ENCODE assay signal across 16 mouse cellular contexts in genomic region chr15:99382893-99383292, GRCm38 (mm10). TPM values are rescaled to one million over a fixed set of nuclear protein-coding genes. Genes with fewer than 3 reads are reported as not detected.
DNase-seq lines count a peak whose midpoint lies in the region; ATAC-seq and TF ChIP-seq lines count a peak whose summit lies in the region.
"Had no signal": no experiment of that assay in that cellular context is flagged by ENCODE, and none has a peak within 500 bp of the region (broad histone marks: within the 10 kb centered on the region; RNA-seq: fewer than 3 reads in every experiment).

No protein-coding gene starts in this region.

- no peak overlapping the region for H3K27ac ChIP-seq in liver, adult 2 months (replicated peaks; ENCODE audit: insufficient read depth, low read depth, low read length)
- H3K27ac ChIP-seq in liver, embryonic 11.5 days (ENCODE audit: low read depth, low read length): no peak overlapping the region
- H3K27ac ChIP-seq in kidney, embryonic 15.5 days: 0 out of 2 replicates have a peak overlapping the region, but pooled peaks have one; percentile 20
- H3K27ac ChIP-seq in hindbrain, embryonic 14.5 days: no peak overlapping the region
- H3K27ac ChIP-seq: embryonic facial prominence, embryonic 15.5 days; heart, adult 2 months; hindbrain, embryonic 13.5 days; midbrain, embryonic 13.5 days had no signal

- H3K4me3 ChIP-seq in liver, adult 2 months (ENCODE audit: insufficient read depth, low read depth, low read length): no peak overlapping the region
- H3K4me3 ChIP-seq in liver, embryonic 11.5 days (ENCODE audit: low read depth, low read length): no peak overlapping the region
- no peak overlapping the region for H3K4me3 ChIP-seq in kidney, embryonic 15.5 days (replicated peaks)
- no peak overlapping the region for H3K4me3 ChIP-seq in hindbrain, embryonic 14.5 days (replicated peaks; ENCODE audit: low read length)
- H3K4me3 ChIP-seq: embryonic facial prominence, embryonic 15.5 days; heart, adult 2 months; hindbrain, embryonic 13.5 days; limb, embryonic 10.5 days; midbrain, embryonic 13.5 days had no signal

- no peaks in the 10 kb centered on the region for H3K9me3 ChIP-seq in liver, embryonic 11.5 days (ENCODE audit: control insufficient read depth, low read length)
- peaks cover 4% of the 10 kb centered on the region; the same call in 1 of the 2 replicates for H3K9me3 ChIP-seq in kidney, embryonic 15.5 days (replicated peaks)
- no peaks in the 10 kb centered on the region for H3K9me3 ChIP-seq in hindbrain, embryonic 14.5 days (ENCODE audit: control insufficient read depth, low read length)
- H3K9me3 ChIP-seq: embryonic facial prominence, embryonic 15.5 days; hindbrain, embryonic 13.5 days; limb, embryonic 10.5 days had no signal

- no peaks in the 10 kb centered on the region for H3K27me3 ChIP-seq in liver, adult 2 months (ENCODE audit: control insufficient read depth, insufficient read depth, low read length)
- H3K27me3 ChIP-seq in liver, embryonic 11.5 days (replicated peaks; ENCODE audit: control insufficient read depth, insufficient read depth, low read length): no peaks in the 10 kb centered on the region
- H3K27me3 ChIP-seq in kidney, embryonic 15.5 days: no peaks in the 10 kb centered on the region
- H3K27me3 ChIP-seq in hindbrain, embryonic 14.5 days (ENCODE audit: control insufficient read depth, insufficient read depth, low read length): no peaks in the 10 kb centered on the region
- H3K27me3 ChIP-seq: embryonic facial prominence, embryonic 15.5 days; hindbrain, embryonic 13.5 days; midbrain, embryonic 13.5 days had no signal

- no peak for ATAC-seq in liver, embryonic 11.5 days (replicated peaks; ENCODE audit: low FRiP score)
- ATAC-seq in kidney, embryonic 15.5 days (replicated peaks; ENCODE audit: low FRiP score): peak; percentile 89
- ATAC-seq in monocyte, adult 5-6 weeks (replicated peaks; ENCODE audit: insufficient number of reproducible peaks, low FRiP score, low TSS enrichment, poor library complexity, severe bottlenecking): 0 out of 2 replicates have a peak, but pooled peaks have one; percentile 38
- ATAC-seq in hindbrain, embryonic 14.5 days (ENCODE audit: low FRiP score): no peak
- ATAC-seq: CD4-positive, CD25-positive, alpha-beta regulatory T cell, adult 4 months; midbrain, embryonic 13.5 days had no signal

- peaks cover 9% of the 10 kb centered on the region for H3K4me1 ChIP-seq in liver, adult 2 months (ENCODE audit: control insufficient read depth, insufficient read depth, low read length)
- no peaks in the 10 kb centered on the region for H3K4me1 ChIP-seq in liver, embryonic 11.5 days (replicated peaks; ENCODE audit: control insufficient read depth, insufficient read depth, low read length)
- H3K4me1 ChIP-seq in kidney, embryonic 15.5 days: peaks cover 14% of the 10 kb centered on the region
- H3K4me1 ChIP-seq in hindbrain, embryonic 14.5 days (replicated peaks; ENCODE audit: control insufficient read depth, insufficient read depth, low read length): no peaks in the 10 kb centered on the region
- H3K4me1 ChIP-seq: hindbrain, embryonic 13.5 days; midbrain, embryonic 13.5 days had no signal

- H3K36me3 ChIP-seq in liver, adult 2 months (ENCODE audit: control insufficient read depth, insufficient read depth, low read length): no peaks in the 10 kb centered on the region
- no peaks in the 10 kb centered on the region for H3K36me3 ChIP-seq in liver, embryonic 11.5 days (ENCODE audit: control insufficient read depth, insufficient read depth, low read length)
- H3K36me3 ChIP-seq in kidney, embryonic 15.5 days: no peaks in the 10 kb centered on the region
- no peaks in the 10 kb centered on the region for H3K36me3 ChIP-seq in hindbrain, embryonic 14.5 days (replicated peaks; ENCODE audit: control insufficient read depth, insufficient read depth)
- H3K36me3 ChIP-seq: embryonic facial prominence, embryonic 15.5 days; hindbrain, embryonic 13.5 days; limb, embryonic 10.5 days; midbrain, embryonic 13.5 days had no signal

- no peak for TF ChIP-seq POLR2A in liver, adult 2 months (IDR thresholded peaks at IDR 0.05; ENCODE audit: extremely low read depth, insufficient read depth, low read length)

- no peak overlapping the region for H3K4me2 ChIP-seq in liver, embryonic 11.5 days
- no peak overlapping the region for H3K4me2 ChIP-seq in kidney, embryonic 15.5 days
- no peak overlapping the region for H3K4me2 ChIP-seq in hindbrain, embryonic 14.5 days (replicated peaks)
- H3K4me2 ChIP-seq: embryonic facial prominence, embryonic 15.5 days; hindbrain, embryonic 13.5 days; midbrain, embryonic 13.5 days had no signal

- no peak for TF ChIP-seq CTCF in liver, adult 2 months (IDR thresholded peaks at IDR 0.05; ENCODE audit: low read depth, low read length)

- DNase-seq in liver, adult 2 months (ENCODE audit: extremely low read depth, low read depth, low spot score): peak; percentile 85
- no peak for DNase-seq in liver, embryonic 11.5 days (ENCODE audit: low spot score)
- peak; percentile 27 for DNase-seq in NIH3T3 (ENCODE audit: low read depth)
- no peak for DNase-seq in cerebellum, adult 8-10 months
- DNase-seq in hindbrain, embryonic 14.5 days (ENCODE audit: low spot score): no peak
- DNase-seq: adrenal gland, postnatal 10 days; cerebellum, adult 2 months; heart, adult 2 months; thymus, postnatal 4 days had no signal

- no peaks in the 10 kb centered on the region for H3K79me2 ChIP-seq in liver, adult 2 months (ENCODE audit: control insufficient read depth, insufficient read depth, low read length)

- no peak overlapping the region for H3K9ac ChIP-seq in liver, adult 2 months (ENCODE audit: low read depth, low read length)
- no peak overlapping the region for H3K9ac ChIP-seq in liver, embryonic 11.5 days (ENCODE audit: low read depth, low read length)
- no peak overlapping the region for H3K9ac ChIP-seq in kidney, embryonic 15.5 days
- no peak overlapping the region for H3K9ac ChIP-seq in hindbrain, embryonic 14.5 days
- H3K9ac ChIP-seq: embryonic facial prominence, embryonic 15.5 days; hindbrain, embryonic 13.5 days; midbrain, embryonic 13.5 days had no signal

RNA-seq across cellular contexts. Expression of gene Tmbim6, which starts 9.8 kb away (rescaled TPM):
- 699 and 816 TPM in 2 replicates for total RNA-seq in liver, adult 2 months (2014; rRNA removed)
- polyA plus RNA-seq in liver, adult 2 months (2012; rRNA removed): 2,160 and 2,362 TPM in 2 replicates
- 256 and 273 TPM in 2 replicates for polyA plus RNA-seq in liver, embryonic 11.5 days (2014; fragmentation: Nextera tagmentation; extraction: Ambion mirVana)
- 502 and 516 TPM in 2 replicates for polyA plus RNA-seq in kidney, embryonic 15.5 days (2015; fragmentation: Nextera tagmentation; extraction: Ambion mirVana)
- total RNA-seq in monocyte, adult 5-6 weeks (2017): 340 to 400 TPM (median 366 TPM) in 3 replicates
- 262 and 272 TPM in 2 replicates for polyA plus RNA-seq in hindbrain, embryonic 14.5 days (2014; fragmentation: Nextera tagmentation; extraction: Ambion mirVana)

RNA-seq across cellular contexts. Expression of gene Fmnl3, which starts 12.6 kb away (rescaled TPM):
- 1.3 and 2.5 TPM in 2 replicates for total RNA-seq in liver, adult 2 months (2014; rRNA removed)
- 1.7 and 2.2 TPM in 2 replicates for polyA plus RNA-seq in liver, adult 2 months (2012; rRNA removed)
- polyA plus RNA-seq in liver, embryonic 11.5 days (2014; fragmentation: Nextera tagmentation; extraction: Ambion mirVana): 12.8 and 13.3 TPM in 2 replicates
- 31.7 and 32.4 TPM in 2 replicates for polyA plus RNA-seq in kidney, embryonic 15.5 days (2015; fragmentation: Nextera tagmentation; extraction: Ambion mirVana)
- 29.5 to 41.3 TPM (median 31.6 TPM) in 3 replicates for total RNA-seq in monocyte, adult 5-6 weeks (2017)
- polyA plus RNA-seq in hindbrain, embryonic 14.5 days (2014; fragmentation: Nextera tagmentation; extraction: Ambion mirVana): 9.0 and 9.2 TPM in 2 replicates

Comparison
In these comparisons a context has a peak if more than half of its experiments do, and no peak if none do; other contexts are left out.
1. DNase-seq: peak in liver, adult 2 months (single experiment) and NIH3T3 (single experiment); none in liver, embryonic 11.5 days (single experiment), cerebellum, adult 8-10 months (single experiment) and hindbrain, embryonic 14.5 days (single experiment).
2. ATAC-seq: peak in kidney, embryonic 15.5 days (single experiment) and monocyte, adult 5-6 weeks (single experiment); none in liver, embryonic 11.5 days (single experiment) and hindbrain, embryonic 14.5 days (single experiment).